Mouse (Mus musculus) midbrain, postnatal 0 days (tissue): ENCODE measurements around the gene Itpk1. TPM values are rescaled to one million over a fixed set of nuclear protein-coding genes. Genes with fewer than 3 reads are reported as not detected.

Experiments used
- ATAC-seq: fragments of 200-750 bp; cut with Nextera tagmentation; 2 replicates; pipeline ENCODE4 v1.8.0; 2017; ENCODE audit warnings: moderate number of reproducible peaks, mild to moderate bottlenecking, moderate TSS enrichment, moderate library complexity; ENCODE audit not compliant: low FRiP score
- DNase-seq: peaks from one replicate; pipeline ENCODE4 v3.0.0-alpha.2; 2015; ENCODE audit warnings: low spot score
- H3K27ac ChIP-seq: fragments of 300-500 bp; sonication (generic); 2 replicates; pipeline ENCODE4 v1.5.1; 2014; ENCODE audit warnings: low read depth, mild to moderate bottlenecking, low read length, mixed read lengths
- H3K27me3 ChIP-seq: fragments of 300-500 bp; sonication (generic); 2 replicates; pipeline ENCODE4 v1.6.1; 2014; ENCODE audit warnings: low read length, control low read depth, mixed read lengths; ENCODE audit not compliant: insufficient read depth
- H3K36me3 ChIP-seq: fragments of 300-500 bp; sonication (generic); 2 replicates; pipeline ENCODE4 v1.6.1; 2014; ENCODE audit warnings: low read length, control low read depth, mixed read lengths; ENCODE audit not compliant: insufficient read depth
- H3K4me1 ChIP-seq: fragments of 300-500 bp; sonication (generic); 2 replicates; pipeline ENCODE4 v1.6.1; 2014; ENCODE audit warnings: mild to moderate bottlenecking, control low read depth, antibody characterized with exemption, low read length, mixed read lengths; ENCODE audit not compliant: insufficient read depth
- H3K4me2 ChIP-seq: fragments of 300-500 bp; sonication (generic); 2 replicates; pipeline ENCODE4 v1.6.1; 2014; ENCODE audit warnings: low read depth, mild to moderate bottlenecking, low read length, mixed read lengths; ENCODE audit not compliant: poor library complexity, severe bottlenecking
- H3K4me3 ChIP-seq: fragments of 300-500 bp; sonication (generic); 2 replicates; pipeline ENCODE4 v1.5.1; 2014; ENCODE audit warnings: low read depth, mild to moderate bottlenecking, low read length, moderate library complexity
- H3K9ac ChIP-seq: fragments of 300-500 bp; sonication (generic); replicated peaks from 2 replicates; pipeline ENCODE4 v1.6.1; 2014; ENCODE audit warnings: mild to moderate bottlenecking, low read length, moderate library complexity, mixed read lengths; ENCODE audit not compliant: poor library complexity, severe bottlenecking
- H3K9me3 ChIP-seq: fragments of 300-500 bp; sonication (generic); 2 replicates; pipeline ENCODE4 v1.6.1; 2016; ENCODE audit warnings: low read length, control low read depth
- CTCF ChIP-seq: IDR thresholded peaks from 2 replicates; pipeline ENCODE4 v1.5.1; 2016; ENCODE audit warnings: antibody characterized with exemption, mild to moderate bottlenecking
- WGBS: fragments of 180-500 bp; shearing (Covaris S2); extraction: QIAGEN DNeasy Blood & Tissue Kit; methylation state at CpG from one replicate; pipeline ENCODE4 v1.1.7; 2014; 5-methylcytosine and 5-hydroxymethylcytosine counted together
- polyA plus RNA-seq: library from polyadenylated mRNA; unstranded; fragments of >200 nt; fragmentation: Nextera tagmentation; extraction: Ambion mirVana; gene quantifications from 2 replicates; pipeline ENCODE4 v1.2.1, GENCODE M21; 2015
- total RNA-seq: library from RNA; depleted of rRNA; stranded (reverse); fragments of >200 nt; gene quantifications from 2 replicates; pipeline ENCODE4 v1.2.3, GENCODE M21; 2014

Gene Itpk1
- total and polyA plus RNA-seq, 2 experiments from 2014 or later, result 39.0 to 66.6 TPM

DNA sequence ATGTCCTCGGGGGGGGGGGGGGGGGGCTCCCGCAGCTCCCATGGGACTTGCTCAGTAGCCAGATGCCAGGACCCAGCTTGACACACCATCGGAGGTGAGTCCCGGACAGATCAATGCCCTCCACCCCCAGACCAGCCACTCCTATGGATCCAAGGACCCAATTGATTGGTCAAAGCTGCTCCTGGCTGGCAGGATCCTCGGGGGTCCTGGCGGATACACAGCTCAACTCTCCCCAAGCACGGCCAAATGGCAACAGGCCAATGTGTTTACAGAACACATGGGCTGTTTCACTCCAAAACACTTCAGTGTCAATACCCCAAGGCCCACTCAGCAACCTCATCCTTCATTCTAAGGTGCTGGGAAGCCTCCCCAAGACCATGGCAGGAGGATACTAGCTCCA lies 13.0 kb downstream of the Itpk1 start:
- H3K4me3 ChIP-seq, result no peak overlapping the region
- DNase-seq (no peak), ATAC-seq (no peak)
- 0 out of 2 replicates have a peak, but pooled peaks cover 2% of the 10 kb centered on the region for H3K4me1 ChIP-seq
- WGBS, result 78% methylated on average over 6 of the region's 7 CpGs
- H3K36me3 ChIP-seq, result no peaks in the 10 kb centered on the region
- TF ChIP-seq CTCF, result no peak
- no peak overlapping the region for H3K4me2 ChIP-seq
- no peak overlapping the region for H3K9ac ChIP-seq
- H3K27ac ChIP-seq, result no peak overlapping the region
- no peaks in the 10 kb centered on the region for H3K27me3 ChIP-seq
- no peaks in the 10 kb centered on the region for H3K9me3 ChIP-seq

GRCm38 (mm10) chr12:102691180-102691579 lies 13.6 kb downstream of the Itpk1 start:
- DNase-seq, result no peak
- Histone ChIP-seq H3K4me3 (no peak overlapping the region), H3K4me1 (peaks cover 2% of the 10 kb centered on the region; the same call in 1 of the 2 replicates), H3K9ac (no peak overlapping the region), H3K9me3 (no peaks in the 10 kb centered on the region), H3K4me2 (no peak overlapping the region), H3K27ac (no peak overlapping the region), H3K27me3 (no peaks in the 10 kb centered on the region), H3K36me3 (no peaks in the 10 kb centered on the region)
- no peak for ATAC-seq
- no peak for TF ChIP-seq CTCF
- 79% methylated on average over 11 of the region's 11 CpGs for WGBS

- 90% methylated on average over 15 of the region's 15 CpGs for WGBS
- DNase-seq, result no peak
- TF ChIP-seq CTCF, result no peak
- Histone ChIP-seq H3K4me1 (peaks cover 2% of the 10 kb centered on the region), H3K4me3 (no peak overlapping the region), H3K4me2 (no peak overlapping the region), H3K9me3 (no peaks in the 10 kb centered on the region), H3K27me3 (no peaks in the 10 kb centered on the region), H3K9ac (no peak overlapping the region), H3K36me3 (no peaks in the 10 kb centered on the region), H3K27ac (no peak overlapping the region)
- ATAC-seq, result no peak
These were observed 14.8 kb downstream of the Itpk1 start for GRCm38 (mm10) chr12:102689773-102690563.

- H3K9ac ChIP-seq, result no peak overlapping the region
- no peak for DNase-seq
- no peaks in the 10 kb centered on the region for H3K9me3 ChIP-seq
- no peak overlapping the region for H3K27ac ChIP-seq
- ATAC-seq, result no peak
- H3K27me3 ChIP-seq, result no peaks in the 10 kb centered on the region
- H3K4me1 ChIP-seq, result peaks cover 12% of the 10 kb centered on the region
- no peak overlapping the region for H3K4me3 ChIP-seq
- H3K4me2 ChIP-seq, result no peak overlapping the region
- 90% methylated on average over 5 of the region's 5 CpGs for WGBS
- TF ChIP-seq CTCF, result no peak
- peaks cover 2% of the 10 kb centered on the region; the same call in 1 of the 2 replicates for H3K36me3 ChIP-seq
These were observed 18.4 kb downstream of the Itpk1 start for GRCm38 (mm10) chr12:102686321-102686720.

- no peak for ATAC-seq
- Histone ChIP-seq H3K4me3 (no peak overlapping the region), H3K9me3 (no peaks in the 10 kb centered on the region), H3K4me1 (peaks cover 12% of the 10 kb centered on the region), H3K27me3 (no peaks in the 10 kb centered on the region), H3K4me2 (no peak overlapping the region), H3K36me3 (peaks cover 2% of the 10 kb centered on the region; the same call in 1 of the 2 replicates), H3K9ac (no peak overlapping the region), H3K27ac (peak overlapping the region; percentile 57)
- 33% methylated on average over 9 of the region's 9 CpGs for WGBS
- DNase-seq, result peak; percentile 53
- TF ChIP-seq CTCF, result no peak
These were observed 19.2 kb downstream of the Itpk1 start for GRCm38 (mm10) chr12:102685523-102685931.

GRCm38 (mm10) chr12:102684720-102685386 lies 19.9 kb downstream of the Itpk1 start:
- H3K4me1 ChIP-seq, result peaks cover 12% of the 10 kb centered on the region
- H3K9me3 ChIP-seq, result no peaks in the 10 kb centered on the region
- WGBS, result 69% methylated on average over 3 of the region's 3 CpGs
- ATAC-seq (no peak), DNase-seq (no peak)
- no peak overlapping the region for H3K9ac ChIP-seq
- H3K4me3 ChIP-seq, result no peak overlapping the region
- H3K36me3 ChIP-seq, result peaks cover 2% of the 10 kb centered on the region; the same call in 1 of the 2 replicates
- TF ChIP-seq CTCF, result no peak
- H3K4me2 ChIP-seq, result no peak overlapping the region
- no peaks in the 10 kb centered on the region for H3K27me3 ChIP-seq
- peak overlapping the region; percentile 57 for H3K27ac ChIP-seq
